Mouse (Mus musculus) embryonic fibroblast, embryonic 13.5 days (primary cell): ENCODE results near the gene 4932438A13Rik. TPM values are rescaled to one million over a fixed set of nuclear protein-coding genes. Genes with fewer than 3 reads are reported as not detected.

Source experiments
- H3K27ac ChIP-seq: 2 replicates; pipeline ENCODE4 v1.5.1; 2012; ENCODE audit warnings: low read length, control low read depth, inconsistent platforms; ENCODE audit not compliant: insufficient read depth
- H3K4me1 ChIP-seq: 2 replicates; pipeline ENCODE4 v1.6.1; 2011; ENCODE audit warnings: low read length; ENCODE audit not compliant: control insufficient read depth, insufficient read depth
- H3K4me3 ChIP-seq: 2 replicates; pipeline ENCODE4 v1.5.1; 2011; ENCODE audit warnings: mild to moderate bottlenecking, control low read depth, low read length; ENCODE audit not compliant: insufficient read depth
- CTCF ChIP-seq: IDR thresholded peaks from 2 replicates; pipeline ENCODE4 v1.5.1; 2011; ENCODE audit warnings: mild to moderate bottlenecking, control low read depth, low read length, moderate library complexity, borderline replicate concordance; ENCODE audit not compliant: insufficient read depth
- POLR2A ChIP-seq: IDR thresholded peaks from 2 replicates; pipeline ENCODE4 v1.6.1; 2011; ENCODE audit warnings: low read depth, mild to moderate bottlenecking, control low read depth, low read length, moderate library complexity
- polyA plus RNA-seq: library from polyadenylated mRNA; stranded (reverse); fragments of >200 nt; gene quantifications from 2 replicates; pipeline ENCODE4 v1.2.4, GENCODE M21; 2011; ENCODE audit warnings: low read depth; ENCODE audit not compliant: missing spikeins, insufficient read length

4932438A13Rik gene
- polyA plus RNA-seq, 1 experiment, result 43.9 TPM

GRCm38 (mm10) chr3:36917832-36918231 is 54.9 kb downstream of the 4932438A13Rik start:
- Histone ChIP-seq H3K27ac (no peak overlapping the region), H3K4me3 (no peak overlapping the region), H3K4me1 (no peaks in the 10 kb centered on the region)
- TF ChIP-seq POLR2A (no peak), CTCF (no peak)

- TF ChIP-seq CTCF (no peak), POLR2A (no peak)
- Histone ChIP-seq H3K27ac (no peak overlapping the region), H3K4me1 (no peaks in the 10 kb centered on the region), H3K4me3 (no peak overlapping the region)
These were observed 55.4 kb downstream of the 4932438A13Rik start for GRCm38 (mm10) chr3:36918322-36918721.

- Histone ChIP-seq H3K4me3 (no peak overlapping the region), H3K27ac (no peak overlapping the region), H3K4me1 (no peaks in the 10 kb centered on the region)
- TF ChIP-seq CTCF (no peak), POLR2A (no peak)
These were observed 78.7 kb downstream of the 4932438A13Rik start for GRCm38 (mm10) chr3:36941572-36941971.

- H3K4me3 ChIP-seq, result no peak overlapping the region
- H3K27ac ChIP-seq, result no peak overlapping the region
- H3K4me1 ChIP-seq, result no peaks in the 10 kb centered on the region
- TF ChIP-seq CTCF (no peak), POLR2A (no peak)
These were observed 79.2 kb downstream of the 4932438A13Rik start for GRCm38 (mm10) chr3:36942108-36942507.

GRCm38 (mm10) chr3:36943706-36944105 is 80.8 kb downstream of the 4932438A13Rik start:
- H3K4me3 ChIP-seq, result no peak overlapping the region
- no peak overlapping the region for H3K27ac ChIP-seq
- TF ChIP-seq CTCF (no peak), POLR2A (no peak)
- no peaks in the 10 kb centered on the region for H3K4me1 ChIP-seq

- no peak overlapping the region for H3K4me3 ChIP-seq
These were observed 175.1 kb downstream of the 4932438A13Rik start for GRCm38 (mm10) chr3:37037979-37038378.

GRCm38 (mm10) chr3:37039811-37040210 is 176.9 kb downstream of the 4932438A13Rik start:
- no peak overlapping the region for H3K27ac ChIP-seq
- no peak for TF ChIP-seq CTCF
- TF ChIP-seq POLR2A, result no peak
- no peaks in the 10 kb centered on the region for H3K4me1 ChIP-seq
- H3K4me3 ChIP-seq, result no peak overlapping the region

More at GRCm38 (mm10) chr3:37037979-37038378, 175.1 kb downstream of the 4932438A13Rik start:
- no peaks in the 10 kb centered on the region for H3K4me1 ChIP-seq
- TF ChIP-seq CTCF, result no peak
- TF ChIP-seq POLR2A, result no peak
- no peak overlapping the region for H3K27ac ChIP-seq

GRCm38 (mm10) chr3:37051491-37051890 is 188.6 kb downstream of the 4932438A13Rik start:
- Histone ChIP-seq H3K4me3 (no peak overlapping the region), H3K4me1 (no peaks in the 10 kb centered on the region), H3K27ac (no peak overlapping the region)
- TF ChIP-seq CTCF, result no peak

- H3K27ac ChIP-seq, result no peak within 1 kb of the TSS
- H3K4me3 ChIP-seq, result no peak within 1 kb of the TSS
- no peaks in the 10 kb centered on the region for H3K4me1 ChIP-seq
- no peak for TF ChIP-seq POLR2A
- no peak for TF ChIP-seq CTCF
These were observed 200.5 kb downstream of the 4932438A13Rik start, which contains the start of gene Adad1 for GRCm38 (mm10) chr3:37063406-37063805. Adad1 (plus strand) TSS chr3:37063527.

GRCm38 (mm10) chr3:37073211-37073610 is 210.3 kb downstream of the 4932438A13Rik start:
- no peak overlapping the region for H3K27ac ChIP-seq
- no peaks in the 10 kb centered on the region for H3K4me1 ChIP-seq
- H3K4me3 ChIP-seq, result no peak overlapping the region
- TF ChIP-seq POLR2A (no peak), CTCF (no peak)

GRCm38 (mm10) chr3:37084860-37085259 is 222.0 kb downstream of the 4932438A13Rik start:
- Histone ChIP-seq H3K4me1 (no peaks in the 10 kb centered on the region), H3K4me3 (no peak overlapping the region), H3K27ac (no peak overlapping the region)
- TF ChIP-seq POLR2A (no peak), CTCF (no peak)
